Mouse (Mus musculus): Measurements from ENCODE around the gene H2-Q10. TPM values are rescaled to one million over a fixed set of nuclear protein-coding genes. Genes with fewer than 3 reads are reported as not detected.
"Not testable (repeated sequence)": the region's sequence is repeated elsewhere in the genome, so short reads cannot be mapped to it uniquely, and the experiment has no call there.

Gene H2-Q10
- total RNA-seq, 4 experiments from 2014 or later, result 0.07 to 0.78 (median 0.29) TPM; not detected in 1

GRCm38 (mm10) chr17:35444510-35444909 lies 25.4 kb upstream of the H2-Q10 start:
- DNase-seq (ENCODE audit: low spot score in 2 of 2), result not testable (repeated sequence)

- DNase-seq (ENCODE audit: low spot score in 2 of 2), result not testable (repeated sequence)
Measured at GRCm38 (mm10) chr17:35458247-35458646, 11.6 kb upstream of the H2-Q10 start.

- not testable (repeated sequence) for DNase-seq (ENCODE audit: low spot score in 2 of 2)
Measured at GRCm38 (mm10) chr17:35460513-35461341, 9.2 kb upstream of the H2-Q10 start.

- DNase-seq (ENCODE audit: low spot score in 2 of 2), result not testable (repeated sequence)
Measured at GRCm38 (mm10) chr17:35465651-35466050, 4.2 kb upstream of the H2-Q10 start.

GRCm38 (mm10) chr17:35468936-35469335 lies 953 bp upstream of the H2-Q10 start:
- not testable (repeated sequence) for DNase-seq (ENCODE audit: low spot score in 2 of 2)

GRCm38 (mm10) chr17:35484066-35484465 lies 14.2 kb downstream of the H2-Q10 start:
- DNase-seq (ENCODE audit: low spot score in 2 of 2), result peak in 1 of 2 experiments; percentile 10

- DNase-seq (ENCODE audit: low spot score in 2 of 2), result no peak
Measured at GRCm38 (mm10) chr17:35485702-35486101, 15.8 kb downstream of the H2-Q10 start.

GRCm38 (mm10) chr17:35486726-35487125 lies 16.8 kb downstream of the H2-Q10 start:
- DNase-seq (ENCODE audit: low spot score in 2 of 2), result no peak

GRCm38 (mm10) chr17:35488041-35488440 lies 18.2 kb downstream of the H2-Q10 start:
- DNase-seq (ENCODE audit: low spot score in 2 of 2), result no peak

GRCm38 (mm10) chr17:35490320-35490719 lies 20.4 kb downstream of the H2-Q10 start:
- no peak for DNase-seq (ENCODE audit: low spot score in 2 of 2)

GRCm38 (mm10) chr17:35497124-35497523 lies 27.2 kb downstream of the H2-Q10 start:
- no peak for DNase-seq (ENCODE audit: low spot score in 2 of 2)

- no peak for DNase-seq (ENCODE audit: low spot score in 2 of 2)
Measured at GRCm38 (mm10) chr17:35502226-35502625, 32.3 kb downstream of the H2-Q10 start.

GRCm38 (mm10) chr17:35502762-35503161 lies 32.9 kb downstream of the H2-Q10 start:
- DNase-seq (ENCODE audit: low spot score in 2 of 2), result no peak

- DNase-seq (ENCODE audit: low spot score in 2 of 2), result no peak
Measured at GRCm38 (mm10) chr17:35503849-35504248, 34.0 kb downstream of the H2-Q10 start.

GRCm38 (mm10) chr17:35504628-35505481 lies 35.0 kb downstream of the H2-Q10 start:
- DNase-seq (ENCODE audit: low spot score in 2 of 2), result no peak

- no peak for DNase-seq (ENCODE audit: low spot score in 2 of 2)
Measured at GRCm38 (mm10) chr17:35505776-35506175, 35.9 kb downstream of the H2-Q10 start, which contains the start of gene Pou5f1. Pou5f1 (plus strand) TSS chr17:35506018.

GRCm38 (mm10) chr17:35506881-35507280 lies 37.0 kb downstream of the H2-Q10 start:
- no peak for DNase-seq (ENCODE audit: low spot score in 2 of 2)

GRCm38 (mm10) chr17:35507556-35508260 lies 37.8 kb downstream of the H2-Q10 start:
- no peak for DNase-seq (ENCODE audit: low spot score in 2 of 2)

GRCm38 (mm10) chr17:35508279-35508678 lies 38.4 kb downstream of the H2-Q10 start:
- not testable (repeated sequence) for DNase-seq (ENCODE audit: low spot score in 2 of 2)

GRCm38 (mm10) chr17:35509284-35509683 lies 39.4 kb downstream of the H2-Q10 start:
- no peak for DNase-seq (ENCODE audit: low spot score in 2 of 2)

- no peak for DNase-seq (ENCODE audit: low spot score in 2 of 2)
Measured at GRCm38 (mm10) chr17:35512916-35513626, 43.2 kb downstream of the H2-Q10 start.

Data from gastrocnemius, adult 8-10 months (tissue).